Mouse (Mus musculus) intestine, embryonic 14.5 days (tissue): ENCODE measurements at regions not wholly inside any gene's neighbourhood (a gene's known extent, or its start where the extent isn't known, plus 50 kb on each side); places are given as distances from the start of the nearest gene placed in this dataset.
A peak's percentile ranks its signal among the peaks of the same experiment; 100 is the strongest.

Experiments
- ATAC-seq: fragments of 200-750 bp; cut with Nextera tagmentation; replicated peaks from 2 replicates; pipeline ENCODE4 v1.8.0; 2017; ENCODE audit warnings: low read depth, moderate number of reproducible peaks, moderate TSS enrichment, moderate library complexity; ENCODE audit not compliant: low FRiP score, low TSS enrichment
- DNase-seq: peaks from one replicate; pipeline ENCODE4 v3.0.0-alpha.2; 2018; ENCODE audit warnings: low spot score
- H3K27ac ChIP-seq: fragments of 300-500 bp; sonication (generic); 2 replicates; pipeline ENCODE4 v1.5.1; 2014; ENCODE audit warnings: low read depth, mild to moderate bottlenecking, control low read depth
- H3K27me3 ChIP-seq: fragments of 300-500 bp; sonication (generic); replicated peaks from 2 replicates; pipeline ENCODE4 v1.6.1; 2014; ENCODE audit warnings: low read length, control low read depth; ENCODE audit not compliant: control insufficient read depth, insufficient read depth
- H3K36me3 ChIP-seq: fragments of 300-500 bp; sonication (generic); 2 replicates; pipeline ENCODE4 v1.6.1; 2014; ENCODE audit warnings: low read length, control low read depth; ENCODE audit not compliant: control insufficient read depth, insufficient read depth
- H3K4me1 ChIP-seq: fragments of 300-500 bp; sonication (generic); replicated peaks from 2 replicates; pipeline ENCODE4 v1.6.1; 2014; ENCODE audit warnings: low read length, control low read depth, mixed read lengths; ENCODE audit not compliant: control insufficient read depth, insufficient read depth
- H3K4me2 ChIP-seq: fragments of 300-500 bp; sonication (generic); 2 replicates; pipeline ENCODE4 v1.6.1; 2014; ENCODE audit warnings: low read length
- H3K4me3 ChIP-seq: fragments of 300-500 bp; sonication (generic); 2 replicates; pipeline ENCODE4 v1.5.1; 2014; ENCODE audit warnings: low read depth, low read length, control low read depth, mixed read lengths
- H3K9ac ChIP-seq: fragments of 300-500 bp; sonication (generic); 2 replicates; pipeline ENCODE4 v1.6.1; 2014; ENCODE audit warnings: mild to moderate bottlenecking, low read length
- H3K9me3 ChIP-seq: fragments of 300-500 bp; sonication (generic); 2 replicates; pipeline ENCODE4 v1.6.1; 2016; ENCODE audit warnings: low read length, control low read depth; ENCODE audit not compliant: control insufficient read depth
- WGBS: fragments of 180-500 bp; shearing (Covaris S2); extraction: QIAGEN DNeasy Blood & Tissue Kit; methylation state at CpG from one replicate; pipeline ENCODE4 v1.1.7; 2014; 5-methylcytosine and 5-hydroxymethylcytosine counted together

DNA sequence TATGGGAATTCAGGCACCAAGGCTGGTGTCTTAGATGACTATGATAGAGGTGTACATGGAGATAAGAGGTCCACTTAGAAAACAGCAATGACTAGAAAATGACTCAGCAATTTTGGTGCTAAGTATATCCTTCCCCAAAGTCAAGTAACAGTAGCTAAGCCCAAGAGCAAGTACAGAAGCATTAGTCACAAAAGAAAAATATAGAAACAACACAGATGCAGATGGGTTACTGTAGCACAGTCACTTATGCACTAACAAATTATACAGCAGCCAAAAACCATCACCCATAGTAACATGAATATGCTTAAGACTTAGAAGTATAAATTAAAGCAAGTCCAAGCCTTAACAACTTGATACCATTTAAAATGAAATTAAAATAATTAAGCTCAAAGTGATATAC is 378.5 kb upstream of the Meis2 start:
- H3K9me3 ChIP-seq, result no peaks in the 10 kb centered on the region
- no peak for ATAC-seq

GRCm38 (mm10) chr2:116440252-116440651 is 374.6 kb upstream of the Meis2 start:
- 67% methylated on average over 2 of the region's 2 CpGs for WGBS
- DNase-seq, result no peak

More for the DNA sequence above, 378.5 kb upstream of the Meis2 start:
- Histone ChIP-seq H3K27ac (no peak overlapping the region), H3K36me3 (no peaks in the 10 kb centered on the region), H3K4me2 (no peak overlapping the region), H3K27me3 (no peaks in the 10 kb centered on the region), H3K4me1 (no peaks in the 10 kb centered on the region), H3K9ac (no peak overlapping the region), H3K4me3 (no peak overlapping the region)
- no peak for DNase-seq

DNA sequence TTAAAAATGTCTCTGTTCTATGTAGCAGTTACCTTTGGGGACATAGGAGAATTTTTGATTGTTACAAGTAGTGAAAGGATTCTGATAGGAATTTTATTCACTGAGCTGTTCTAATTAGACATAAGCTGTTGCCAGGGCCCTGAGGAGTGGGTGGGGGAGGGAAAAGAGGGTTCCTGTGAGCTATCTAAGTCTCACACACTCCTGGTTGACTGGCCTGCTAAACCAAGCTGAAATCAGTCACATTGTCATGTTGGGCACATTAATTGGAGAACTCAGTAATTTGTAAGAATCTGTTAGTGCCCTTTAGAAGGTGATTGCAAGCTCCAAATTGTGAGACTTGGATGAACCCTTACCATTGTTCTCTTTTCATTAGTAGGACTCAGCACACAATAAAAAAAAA is 367.8 kb upstream of the Meis2 start:
- Histone ChIP-seq H3K4me1 (no peaks in the 10 kb centered on the region), H3K27me3 (no peaks in the 10 kb centered on the region), H3K9ac (no peak overlapping the region), H3K4me3 (no peak overlapping the region), H3K4me2 (no peak overlapping the region), H3K27ac (no peak overlapping the region), H3K9me3 (no peaks in the 10 kb centered on the region), H3K36me3 (no peaks in the 10 kb centered on the region)
- DNase-seq (no peak), ATAC-seq (no peak)

More at GRCm38 (mm10) chr2:116440252-116440651, 374.6 kb upstream of the Meis2 start:
- Histone ChIP-seq H3K4me2 (no peak overlapping the region), H3K9ac (no peak overlapping the region), H3K9me3 (no peaks in the 10 kb centered on the region), H3K27ac (no peak overlapping the region), H3K4me1 (no peaks in the 10 kb centered on the region), H3K36me3 (no peaks in the 10 kb centered on the region), H3K4me3 (no peak overlapping the region), H3K27me3 (no peaks in the 10 kb centered on the region)
- ATAC-seq, result 0 out of 2 replicates have a peak, but pooled peaks have one; percentile 60

- Histone ChIP-seq H3K27ac (no peak overlapping the region), H3K4me2 (no peak overlapping the region), H3K4me1 (no peaks in the 10 kb centered on the region), H3K9ac (no peak overlapping the region), H3K4me3 (no peak overlapping the region), H3K27me3 (no peaks in the 10 kb centered on the region), H3K36me3 (no peaks in the 10 kb centered on the region), H3K9me3 (no peaks in the 10 kb centered on the region)
- 87% methylated on average over 8 of the region's 8 CpGs for WGBS
- no peak for ATAC-seq
- DNase-seq, result no peak
Measured at GRCm38 (mm10) chr2:116424131-116424530, 358.5 kb upstream of the Meis2 start.

DNA sequence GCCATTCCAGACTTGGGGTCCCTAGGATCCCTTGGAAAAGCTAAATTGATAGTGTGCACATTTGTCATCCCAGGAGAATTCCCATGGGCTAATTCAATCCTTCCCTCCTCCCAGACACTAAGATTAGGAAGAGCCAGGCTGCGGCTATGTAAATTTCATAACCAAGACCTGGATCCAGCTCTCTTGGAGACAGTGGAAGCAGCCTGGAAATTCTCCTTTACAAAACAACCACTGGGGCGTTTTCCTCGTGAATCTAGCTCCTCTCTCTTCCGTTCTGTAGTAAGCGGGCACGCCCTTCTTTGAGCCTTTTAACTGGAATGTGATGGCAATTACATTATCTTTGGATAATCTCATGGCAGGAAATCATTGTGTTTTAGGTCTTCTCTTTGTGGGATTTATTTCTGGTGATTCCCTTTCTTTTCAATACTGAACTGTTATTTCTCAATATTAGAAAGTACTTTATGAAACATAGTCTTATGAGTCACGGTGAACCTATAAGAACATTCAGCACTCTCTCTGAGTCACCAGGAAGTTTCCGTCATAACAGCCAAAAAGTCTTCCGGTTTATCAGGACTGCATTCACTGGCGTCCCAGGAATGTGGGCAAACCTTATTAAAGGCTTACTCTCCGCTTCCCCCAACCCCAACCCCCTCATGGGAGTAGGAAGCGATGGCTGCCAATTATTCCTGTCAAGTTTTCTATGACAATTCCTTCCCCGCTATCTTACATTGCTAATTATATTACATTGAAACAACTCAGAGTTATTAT is 352.0 kb upstream of the Meis2 start:
- DNase-seq (no peak), ATAC-seq (no peak)
- no peak overlapping the region for H3K4me2 ChIP-seq
- H3K27me3 ChIP-seq, result no peaks in the 10 kb centered on the region
- no peaks in the 10 kb centered on the region for H3K9me3 ChIP-seq
- WGBS, result 67% methylated on average over 13 of the region's 13 CpGs
- no peaks in the 10 kb centered on the region for H3K4me1 ChIP-seq
- no peak overlapping the region for H3K4me3 ChIP-seq
- H3K27ac ChIP-seq, result no peak overlapping the region
- H3K36me3 ChIP-seq, result no peaks in the 10 kb centered on the region
- no peak overlapping the region for H3K9ac ChIP-seq

GRCm38 (mm10) chr2:116415742-116416141 is 350.1 kb upstream of the Meis2 start:
- Histone ChIP-seq H3K9ac (no peak overlapping the region), H3K4me1 (no peaks in the 10 kb centered on the region), H3K27ac (no peak overlapping the region), H3K36me3 (no peaks in the 10 kb centered on the region), H3K4me3 (no peak overlapping the region), H3K9me3 (no peaks in the 10 kb centered on the region), H3K4me2 (no peak overlapping the region), H3K27me3 (no peaks in the 10 kb centered on the region)
- 57% methylated on average over 1 of the region's 1 CpGs for WGBS
- no peak for DNase-seq
- ATAC-seq, result no peak

- Histone ChIP-seq H3K9me3 (no peaks in the 10 kb centered on the region), H3K4me1 (no peaks in the 10 kb centered on the region), H3K4me3 (no peak overlapping the region), H3K27ac (no peak overlapping the region), H3K27me3 (no peaks in the 10 kb centered on the region), H3K36me3 (no peaks in the 10 kb centered on the region), H3K4me2 (no peak overlapping the region), H3K9ac (no peak overlapping the region)
- ATAC-seq (no peak), DNase-seq (no peak)
- WGBS, result 54% methylated on average over 1 of the region's 1 CpGs
Measured at GRCm38 (mm10) chr2:116402113-116402512, 336.5 kb upstream of the Meis2 start.

DNA sequence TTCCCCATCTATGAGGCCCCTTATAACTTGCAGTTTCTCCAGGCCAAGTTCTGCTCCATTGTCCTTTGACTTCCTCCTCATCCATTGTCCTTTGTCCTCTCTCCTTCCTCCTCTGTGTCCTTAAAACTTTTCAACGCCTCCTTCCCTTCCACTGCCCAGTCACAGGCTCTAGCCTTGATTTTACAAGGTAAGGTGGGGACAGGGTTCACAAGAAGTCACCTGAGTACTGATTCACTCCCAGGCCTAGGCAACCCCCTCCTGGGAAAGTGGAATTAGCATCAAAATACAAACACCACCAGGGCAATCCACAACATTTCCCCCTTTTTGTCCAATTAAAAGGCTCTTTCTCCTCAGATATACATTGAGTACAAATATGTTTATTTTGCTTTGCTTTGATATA is 334.3 kb upstream of the Meis2 start:
- Histone ChIP-seq H3K9me3 (no peaks in the 10 kb centered on the region), H3K4me1 (no peaks in the 10 kb centered on the region), H3K27ac (no peak overlapping the region), H3K4me2 (no peak overlapping the region), H3K36me3 (no peaks in the 10 kb centered on the region), H3K4me3 (no peak overlapping the region), H3K27me3 (no peaks in the 10 kb centered on the region), H3K9ac (no peak overlapping the region)
- DNase-seq, result no peak
- 67% methylated on average over 1 of the region's 1 CpGs for WGBS
- no peak for ATAC-seq

- Histone ChIP-seq H3K9me3 (no peaks in the 10 kb centered on the region), H3K4me3 (no peak overlapping the region), H3K9ac (no peak overlapping the region), H3K4me2 (no peak overlapping the region), H3K27me3 (no peaks in the 10 kb centered on the region), H3K27ac (no peak overlapping the region), H3K4me1 (no peaks in the 10 kb centered on the region), H3K36me3 (no peaks in the 10 kb centered on the region)
- DNase-seq, result no peak
- no peak for ATAC-seq
- WGBS, result 72% methylated on average over 3 of the region's 3 CpGs
Measured at GRCm38 (mm10) chr2:116368811-116369210, 303.2 kb upstream of the Meis2 start.
